Mouse (Mus musculus) thymus, adult 2 months (tissue): ENCODE measurements around the gene Ccdc85b. TPM values are rescaled to one million over a fixed set of nuclear protein-coding genes. Genes with fewer than 3 reads are reported as not detected.

Source experiments
- DNase-seq: peaks from one replicate; pipeline ENCODE4 v3.0.0; 2021
- H3K27ac ChIP-seq: fragments of 200-500 bp; 2 replicates; pipeline ENCODE4 v1.5.1; 2012; ENCODE audit warnings: low read length, control low read depth; ENCODE audit not compliant: control insufficient read depth, insufficient read depth
- H3K27me3 ChIP-seq: fragments of 200-500 bp; 2 replicates; pipeline ENCODE4 v1.6.1; 2012; ENCODE audit warnings: mild to moderate bottlenecking, low read length, moderate library complexity, mixed read lengths; ENCODE audit not compliant: control insufficient read depth, insufficient read depth
- H3K36me3 ChIP-seq: fragments of 200-500 bp; 2 replicates; pipeline ENCODE4 v1.6.1; 2012; ENCODE audit warnings: mild to moderate bottlenecking, low read length, moderate library complexity; ENCODE audit not compliant: control insufficient read depth, insufficient read depth
- H3K4me1 ChIP-seq: fragments of 200-500 bp; replicated peaks from 2 replicates; pipeline ENCODE4 v1.6.1; 2012; ENCODE audit warnings: low read length; ENCODE audit not compliant: control insufficient read depth, insufficient read depth
- H3K4me3 ChIP-seq: fragments of 200-500 bp; 2 replicates; pipeline ENCODE4 v1.5.1; 2012; ENCODE audit warnings: mild to moderate bottlenecking, low read length, control low read depth, moderate library complexity; ENCODE audit not compliant: control insufficient read depth, insufficient read depth
- CTCF ChIP-seq: fragments of 200-500 bp; IDR thresholded peaks from 2 replicates; pipeline ENCODE4 v1.5.1; 2012; ENCODE audit warnings: mild to moderate bottlenecking, control low read depth, low read length, moderate library complexity, borderline replicate concordance; ENCODE audit not compliant: control insufficient read depth, poor library complexity, insufficient read depth; ENCODE audit errors: extremely low read depth
- POLR2A ChIP-seq: fragments of 200-500 bp; IDR thresholded peaks from 2 replicates; pipeline ENCODE4 v1.6.1; 2012; ENCODE audit warnings: mild to moderate bottlenecking, low read length, control low read depth, moderate library complexity; ENCODE audit not compliant: control insufficient read depth, poor library complexity, insufficient read depth; ENCODE audit errors: extremely low read depth
- whole genome bisulfite sequencing: fragments of 180-500 bp; shearing (Covaris S2); methylation state at CpG from one replicate; pipeline ENCODE4 v1.1.7; 2018; 5-methylcytosine and 5-hydroxymethylcytosine counted together
- polyA plus RNA-seq: library from polyadenylated mRNA; depleted of rRNA; stranded (reverse); fragments of >200 nt; gene quantifications from 2 replicates; pipeline ENCODE4 v1.2.3, GENCODE M21; 2012

Ccdc85b gene
- polyA plus RNA-seq, 1 experiment: 8.2 TPM

DNA sequence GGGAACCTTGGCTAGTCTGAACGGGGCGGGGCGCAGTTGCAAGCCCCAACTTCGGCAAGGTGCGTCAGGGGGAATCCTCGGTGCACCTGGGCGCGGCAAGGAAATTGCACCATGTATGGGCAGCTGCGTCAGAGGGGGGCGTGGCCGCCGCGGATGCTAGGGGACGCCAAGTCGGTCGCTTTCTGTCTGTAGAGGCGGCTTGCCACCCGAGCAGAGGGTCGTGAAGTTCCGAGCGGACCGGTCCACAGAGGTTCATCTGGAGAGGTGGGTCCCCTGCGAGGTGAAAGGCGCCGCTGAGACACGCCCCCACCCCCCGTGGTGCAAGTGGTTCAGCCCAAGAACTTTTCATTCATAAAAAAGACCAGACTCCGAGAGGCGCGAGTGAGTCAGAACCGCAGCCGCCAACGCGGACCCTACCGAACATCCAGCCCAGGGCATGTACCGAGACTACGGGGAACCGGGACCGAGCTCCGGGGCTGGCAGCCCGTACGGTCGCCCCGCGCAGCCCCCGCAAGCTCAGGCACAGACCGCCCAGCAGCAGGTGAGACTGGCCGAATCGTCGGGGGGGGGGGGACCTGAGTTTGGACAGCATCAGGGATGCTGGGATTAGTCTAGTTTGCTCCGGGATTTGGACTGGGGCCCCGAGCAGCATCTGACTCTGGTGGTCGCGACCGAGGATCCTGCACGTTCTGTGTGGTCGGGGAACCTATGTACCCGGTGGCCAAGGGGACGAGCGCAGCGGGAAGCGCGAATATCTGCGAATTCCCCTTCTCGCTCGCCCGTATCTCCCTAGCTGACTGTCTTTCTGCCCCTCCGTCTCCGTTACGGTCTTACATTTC, 10.0 kb downstream of the Ccdc85b start, which contains the start of gene Fosl1:
Gene Fosl1, plus strand, starts transcription at position 33 of the 839 bp plus-strand sequence.
- Histone ChIP-seq H3K27ac (no peak within 1 kb of the TSS), H3K27me3 (peaks cover 14% of the 10 kb centered on the region), H3K4me3 (peak within 1 kb of the TSS; percentile 42), H3K4me1 (peaks cover 20% of the 10 kb centered on the region), H3K36me3 (no peaks in the 10 kb centered on the region)
- DNase-seq: peak; percentile 85
- under 1% methylated on average over 70 of the region's 70 CpGs for WGBS
- TF ChIP-seq POLR2A (no peak), CTCF (no peak)

DNA sequence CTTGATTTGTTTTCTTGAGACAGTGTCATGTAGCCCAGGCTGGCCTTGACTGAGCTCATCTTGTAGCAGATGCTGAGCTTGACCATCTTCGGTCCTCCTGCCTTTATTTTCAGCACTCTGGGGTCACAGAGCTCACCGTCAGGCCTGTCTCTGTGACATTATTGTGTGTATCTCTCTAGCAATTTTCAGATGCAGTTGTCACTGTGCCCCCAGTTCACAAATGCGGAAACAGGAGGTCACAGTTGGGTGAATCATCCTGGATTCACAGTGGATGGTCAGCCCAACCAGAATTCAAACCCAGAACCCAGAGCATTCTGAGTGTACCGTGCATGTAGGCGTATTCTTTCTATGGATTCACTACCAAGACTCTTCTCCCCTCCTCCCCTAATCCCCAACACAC, 11.9 kb downstream of the Ccdc85b start:
- no peak overlapping the region for H3K4me3 ChIP-seq
- DNase-seq: no peak
- peaks cover 20% of the 10 kb centered on the region for H3K4me1 ChIP-seq
- WGBS: 96% methylated on average over 5 of the region's 5 CpGs
- H3K36me3 ChIP-seq: no peaks in the 10 kb centered on the region
- no peak overlapping the region for H3K27ac ChIP-seq
- TF ChIP-seq POLR2A (no peak), CTCF (no peak)
- peaks cover 14% of the 10 kb centered on the region for H3K27me3 ChIP-seq

DNA sequence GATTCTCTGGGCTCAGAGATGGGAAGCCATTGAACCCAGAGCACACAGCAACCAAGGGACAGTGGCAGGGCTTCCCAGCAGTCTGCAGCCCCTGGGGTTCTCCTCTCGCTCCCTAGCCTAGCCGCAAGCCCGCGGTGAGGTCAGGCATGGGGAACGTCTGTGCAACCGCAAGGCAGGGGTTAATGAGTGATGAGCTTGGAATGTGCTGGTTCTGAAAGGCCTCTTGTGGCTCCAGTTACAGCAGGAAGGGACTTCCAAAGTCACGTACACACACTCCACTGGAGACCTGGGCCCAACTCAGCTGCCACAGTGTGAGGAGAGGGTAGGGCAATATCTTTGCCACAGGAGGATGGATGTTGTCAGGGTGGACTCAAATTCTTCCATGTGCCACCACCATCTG, 12.7 kb downstream of the Ccdc85b start:
- TF ChIP-seq POLR2A: no peak
- no peak for TF ChIP-seq CTCF
- Histone ChIP-seq H3K36me3 (no peaks in the 10 kb centered on the region), H3K4me3 (no peak overlapping the region), H3K27me3 (peaks cover 14% of the 10 kb centered on the region), H3K27ac (no peak overlapping the region), H3K4me1 (peaks cover 20% of the 10 kb centered on the region)
- no peak for DNase-seq
- WGBS: 71% methylated on average over 7 of the region's 7 CpGs

DNA sequence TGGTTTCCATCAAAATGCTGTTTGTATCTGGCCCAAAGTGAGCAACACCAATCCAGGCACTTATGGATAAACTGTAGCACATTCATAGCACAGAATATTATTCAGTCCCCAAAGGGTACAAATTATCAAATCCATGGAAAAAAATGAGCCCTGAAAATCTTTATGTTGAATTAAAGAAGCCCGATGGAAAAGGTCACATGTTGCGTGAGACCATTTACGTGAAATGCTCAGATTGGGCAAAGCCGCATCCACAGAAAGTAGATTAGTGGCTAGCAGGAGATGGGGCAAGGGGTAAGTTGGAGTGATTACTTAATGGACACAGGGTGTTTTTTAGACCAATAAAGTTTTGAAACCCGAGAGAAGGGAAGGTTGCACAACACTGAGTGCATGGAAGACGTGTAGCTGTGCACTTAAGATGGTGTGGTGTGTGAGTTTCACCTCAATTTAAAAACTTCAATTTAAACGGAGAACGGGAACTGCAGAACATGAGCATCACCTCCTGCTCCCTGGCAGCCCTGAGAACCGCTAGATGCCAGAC, 13.3 kb downstream of the Ccdc85b start:
- Histone ChIP-seq H3K4me1 (peaks cover 20% of the 10 kb centered on the region), H3K4me3 (no peak overlapping the region), H3K27ac (no peak overlapping the region), H3K27me3 (peaks cover 14% of the 10 kb centered on the region), H3K36me3 (no peaks in the 10 kb centered on the region)
- TF ChIP-seq CTCF (no peak), POLR2A (no peak)
- WGBS: 74% methylated on average over 9 of the region's 9 CpGs
- DNase-seq: no peak

DNA sequence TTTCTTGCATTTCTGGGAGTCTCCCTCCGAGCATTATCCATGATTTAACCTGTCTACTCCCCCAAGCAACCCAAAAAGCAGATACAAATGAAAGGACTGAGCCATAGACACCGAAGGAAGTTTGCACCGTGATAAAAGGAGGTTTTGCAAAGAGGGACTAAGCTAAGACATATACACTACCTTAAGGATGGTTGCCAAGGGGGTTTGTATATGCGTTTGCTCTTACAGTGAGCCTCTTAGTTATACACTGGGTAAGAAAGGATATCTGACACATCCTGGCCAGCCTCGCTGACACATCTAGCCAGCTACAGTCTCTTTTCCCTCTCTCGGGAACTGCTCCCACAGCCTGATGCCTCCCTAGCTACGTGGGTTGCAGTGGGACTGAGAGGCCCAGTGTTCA, 23.7 kb downstream of the Ccdc85b start:
- WGBS: 63% methylated on average over 7 of the region's 7 CpGs
- TF ChIP-seq CTCF (no peak), POLR2A (no peak)
- Histone ChIP-seq H3K4me1 (peaks cover 35% of the 10 kb centered on the region), H3K27ac (peak overlapping the region; percentile 40), H3K27me3 (no peaks in the 10 kb centered on the region), H3K4me3 (no peak overlapping the region), H3K36me3 (no peaks in the 10 kb centered on the region)
- DNase-seq: no peak

DNA sequence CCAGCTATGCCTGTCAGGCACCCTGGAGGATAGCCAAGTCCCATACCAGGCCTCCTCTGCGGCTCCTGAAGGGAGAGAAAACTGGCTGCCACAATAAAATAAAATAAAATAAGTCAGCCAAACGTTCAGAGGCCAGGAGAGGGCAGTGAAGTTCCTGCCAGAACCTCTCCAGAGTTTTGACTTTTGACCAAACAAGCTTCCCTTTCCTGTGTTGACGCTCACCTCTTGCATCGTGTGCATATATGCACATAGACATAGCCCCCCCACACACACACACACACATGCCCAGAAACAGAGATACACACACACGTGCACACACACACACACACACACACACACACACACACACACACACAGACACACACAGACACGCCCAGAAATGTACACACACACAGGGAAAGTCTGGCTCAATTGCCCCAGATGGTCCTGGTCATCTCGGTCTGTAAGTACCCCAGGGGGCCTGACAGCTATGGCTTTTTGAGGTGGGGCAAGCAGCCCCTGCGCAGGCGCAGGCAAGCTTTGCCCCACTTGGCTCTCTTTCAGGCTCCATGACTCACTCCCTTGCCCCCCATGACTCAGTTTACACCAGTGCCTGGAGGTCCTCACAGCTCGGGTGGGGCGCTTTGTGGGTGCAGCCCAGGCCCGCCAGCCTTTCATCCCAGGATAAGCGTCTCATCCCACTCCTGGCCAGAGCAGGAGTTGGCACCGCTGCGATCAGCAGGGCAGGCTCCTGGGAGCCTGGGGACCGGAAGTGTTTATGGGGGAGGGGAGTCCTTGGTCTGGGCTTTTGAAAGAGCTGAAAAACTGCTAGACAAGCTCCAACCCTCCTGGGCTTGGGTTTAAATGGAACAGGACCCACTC, 24.5 kb downstream of the Ccdc85b start:
- peaks cover 35% of the 10 kb centered on the region for H3K4me1 ChIP-seq
- peak; percentile 74 for DNase-seq
- WGBS: 2% methylated on average over 16 of the region's 16 CpGs

More for the DNA sequence above, 24.5 kb downstream of the Ccdc85b start:
- Histone ChIP-seq H3K4me3 (peak overlapping the region; percentile 55), H3K36me3 (no peaks in the 10 kb centered on the region), H3K27ac (peak overlapping the region; percentile 40), H3K27me3 (no peaks in the 10 kb centered on the region)
- TF ChIP-seq POLR2A (peak; percentile 66), CTCF (no peak; the same call in 1 of the 2 replicates)
